ENCODE assay signal across 10 mouse cellular contexts in genomic region chr11:71144661-71145060, GRCm38 (mm10). TPM values are rescaled to one million over a fixed set of nuclear protein-coding genes. Genes with fewer than 3 reads are reported as not detected.
A peak's percentile ranks its signal among the peaks of the same experiment; 100 is the strongest.
DNase-seq lines count a peak whose midpoint lies in the region; ATAC-seq lines count a peak whose summit lies in the region.
"Had no signal": no experiment of that assay in that cellular context is flagged by ENCODE, and none has a peak within 500 bp of the region (broad histone marks: within the 10 kb centered on the region; RNA-seq: fewer than 3 reads in every experiment).

Gene Nlrp1a (minus strand): TSS chr11:71144704.

- no peaks in the 10 kb centered on the region for H3K36me3 ChIP-seq in midbrain, embryonic 15.5 days (replicated peaks)
- H3K36me3 ChIP-seq in neural tube, embryonic 15.5 days: no peaks in the 10 kb centered on the region

- H3K9me3 ChIP-seq in midbrain, embryonic 15.5 days: no peaks in the 10 kb centered on the region
- H3K9me3 ChIP-seq in neural tube, embryonic 15.5 days (replicated peaks): no peaks in the 10 kb centered on the region

- no peaks in the 10 kb centered on the region for H3K27me3 ChIP-seq in midbrain, embryonic 15.5 days (replicated peaks)
- H3K27me3 ChIP-seq in neural tube, embryonic 15.5 days (replicated peaks): no peaks in the 10 kb centered on the region

- no peak within 1 kb of the TSS for H3K27ac ChIP-seq in midbrain, embryonic 15.5 days
- no peak within 1 kb of the TSS for H3K27ac ChIP-seq in neural tube, embryonic 15.5 days (replicated peaks)

- DNase-seq in heart, adult 8-10 months (ENCODE audit: low spot score): peak; percentile 4
- DNase-seq in heart, postnatal 4 days: no peak
- peak; percentile 37 to 52 for DNase-seq in spleen, postnatal 36 days (ENCODE audit: low spot score in 2 of 2)
- no peak for DNase-seq in spleen, adult 12 weeks (ENCODE audit: low spot score)

- 79% methylated on average over 3 of the region's 3 CpGs for WGBS in midbrain, embryonic 15.5 days
- 90% methylated on average over 3 of the region's 3 CpGs for WGBS in neural tube, embryonic 15.5 days

- no peaks in the 10 kb centered on the region for H3K4me1 ChIP-seq in midbrain, embryonic 15.5 days
- H3K4me1 ChIP-seq in neural tube, embryonic 15.5 days: no peaks in the 10 kb centered on the region

- ATAC-seq in megakaryocyte, adult 5-6 weeks (ENCODE audit: poor library complexity, severe bottlenecking): peak; percentile 98
- ATAC-seq in midbrain, embryonic 15.5 days (replicated peaks): no peak
- no peak for ATAC-seq in neural tube, embryonic 15.5 days (ENCODE audit: low FRiP score)
- ATAC-seq in frontal cortex, adult (ENCODE audit: low TSS enrichment): no peak
- ATAC-seq: forebrain, embryonic 16.5 days had no signal

- no peak within 1 kb of the TSS for H3K4me3 ChIP-seq in midbrain, embryonic 15.5 days
- no peak within 1 kb of the TSS for H3K4me3 ChIP-seq in neural tube, embryonic 15.5 days (replicated peaks)

- H3K9ac ChIP-seq in midbrain, embryonic 15.5 days: no peak within 1 kb of the TSS
- no peak within 1 kb of the TSS for H3K9ac ChIP-seq in neural tube, embryonic 15.5 days (replicated peaks)

- no peak within 1 kb of the TSS for H3K4me2 ChIP-seq in midbrain, embryonic 15.5 days
- no peak within 1 kb of the TSS for H3K4me2 ChIP-seq in neural tube, embryonic 15.5 days

RNA-seq across cellular contexts. Expression of gene Nlrp1a, which starts in this region (rescaled TPM):
- 1 to 10 TPM in 2 of 4 experiments, under 1 TPM in 2; 0.73 to 1.2 (median 1.0) TPM for total RNA-seq in heart, adult 8-10 months (2022)
- under 1 TPM; 0.29 to 0.36 TPM for total RNA-seq in heart, postnatal 4 days (2021)
- 13.3 and 16.1 TPM in 2 replicates for total RNA-seq in megakaryocyte, adult 5-6 weeks (2015)
- total RNA-seq in megakaryocyte, adult 5-6 weeks (2017): 26.1 and 32.0 TPM in 2 replicates
- polyA plus RNA-seq in midbrain, embryonic 15.5 days (2015; fragmentation: Nextera tagmentation; extraction: Ambion mirVana): 0.04 and 0.05 TPM in 2 replicates
- 0.15 TPM in 1 of 2 replicates, not detected in the other for polyA plus RNA-seq in neural tube, embryonic 15.5 days (2015; fragmentation: Nextera tagmentation; extraction: Ambion mirVana)
- polyA plus RNA-seq: stomach, embryonic 14.5 days had no signal

Comparison
In these comparisons a context has a peak if more than half of its experiments do, and no peak if none do; other contexts are left out.
1. RNA of gene Nlrp1a (total RNA-seq): 13.3 to 32.0 TPM in megakaryocyte, adult 5-6 weeks; 0.73 to 1.2 TPM in heart, adult 8-10 months and 0.29 to 0.36 TPM in heart, postnatal 4 days; every median in the first group is over 4 times any median in the second.
2. DNase-seq: peak in heart, adult 8-10 months (single experiment) and spleen, postnatal 36 days (2 of 2); none in heart, postnatal 4 days (single experiment) and spleen, adult 12 weeks (single experiment).